Mouse (Mus musculus): ENCODE data around the gene Caskin2. TPM values are rescaled to one million over a fixed set of nuclear protein-coding genes. Genes with fewer than 3 reads are reported as not detected.

The Caskin2 gene
- polyA plus RNA-seq (2012; rRNA removed): 22.0 and 25.5 TPM in 2 replicates

GRCm38 (mm10) chr11:115813507-115814296 is at the start of gene Caskin2:
Gene Caskin2 (minus strand): TSS chr11:115813639.

GRCm38 (mm10) chr11:115858354-115858753 is 44.9 kb upstream of the Caskin2 start, which contains the start of gene Myo15b:
Gene Myo15b (plus strand): TSS chr11:115858406.

GRCm38 (mm10) chr11:115823774-115824740 is 10.6 kb upstream of the Caskin2 start, which contains the start of gene Llgl2:
Gene Llgl2 (plus strand): TSS chr11:115824049.

GRCm38 (mm10) chr11:115814605-115815450 is 1.4 kb upstream of the Caskin2 start, which contains the start of gene Tsen54:
Gene Tsen54 (plus strand): TSS chr11:115814724.

GRCm38 (mm10) chr11:115765103-115765606 is 48.3 kb downstream of the Caskin2 start, which contains the start of gene Tmem94:
Gene Tmem94 (plus strand): TSS chr11:115765433.

Other genes starting within 250 kb of the Caskin2 start
- gene Nup85, start 249.2 kb downstream of the Caskin2 start, polyA plus RNA-seq (2012; rRNA removed): 177 and 260 TPM in 2 replicates
- gene Mrps7, start 209.7 kb downstream of the Caskin2 start, polyA plus RNA-seq (2012; rRNA removed): 46.0 and 49.5 TPM in 2 replicates
- 27.1 and 43.6 TPM in 2 replicates for gene Gga3, start 209.6 kb downstream of the Caskin2 start, polyA plus RNA-seq (2012; rRNA removed)
- gene Mif4gd, start 200.7 kb downstream of the Caskin2 start, polyA plus RNA-seq (2012; rRNA removed): 16.9 and 20.8 TPM in 2 replicates
- 28.0 and 28.7 TPM in 2 replicates for gene Slc25a19, start 185.3 kb downstream of the Caskin2 start, polyA plus RNA-seq (2012; rRNA removed)
- gene Grb2, start 105.0 kb downstream of the Caskin2 start, polyA plus RNA-seq (2012; rRNA removed): 66.4 and 72.0 TPM in 2 replicates
- gene Tmem94, start 48.2 kb downstream of the Caskin2 start, polyA plus RNA-seq (2012; rRNA removed): 35.3 and 43.4 TPM in 2 replicates
- gene Tsen54, start 1.1 kb upstream of the Caskin2 start, polyA plus RNA-seq (2012; rRNA removed): 27.6 and 38.3 TPM in 2 replicates
- 5.4 and 6.8 TPM in 2 replicates for gene Llgl2, start 10.4 kb upstream of the Caskin2 start, polyA plus RNA-seq (2012; rRNA removed)
- 0.36 and 0.45 TPM in 2 replicates for gene Myo15b, start 44.8 kb upstream of the Caskin2 start, polyA plus RNA-seq (2012; rRNA removed)
- 2.5 and 2.6 TPM in 2 replicates for gene Smim5, start 86.3 kb upstream of the Caskin2 start, polyA plus RNA-seq (2012; rRNA removed)
- gene Smim6, start 98.4 kb upstream of the Caskin2 start, polyA plus RNA-seq (2012; rRNA removed): 0.19 and 0.34 TPM in 2 replicates
- 75.4 and 142 TPM in 2 replicates for gene Sap30bp, start 119.6 kb upstream of the Caskin2 start, polyA plus RNA-seq (2012; rRNA removed)
- gene Recql5, start 119.8 kb upstream of the Caskin2 start, polyA plus RNA-seq (2012; rRNA removed): 27.1 and 28.0 TPM in 2 replicates
- gene Itgb4, start 161.1 kb upstream of the Caskin2 start, polyA plus RNA-seq (2012; rRNA removed): 0.67 and 0.72 TPM in 2 replicates
- gene Galk1, start 199.1 kb upstream of the Caskin2 start, polyA plus RNA-seq (2012; rRNA removed): 72.5 and 76.2 TPM in 2 replicates
- 838 and 897 TPM in 2 replicates for gene H3f3b, start 214.3 kb upstream of the Caskin2 start, polyA plus RNA-seq (2012; rRNA removed)
- 57.1 and 63.4 TPM in 2 replicates for gene Unk, start 216.7 kb upstream of the Caskin2 start, polyA plus RNA-seq (2012; rRNA removed)

All from central nervous system, embryonic 11.5 days (tissue).